Mouse (Mus musculus) adrenal gland, postnatal 0 days (tissue): ENCODE data around the gene Smoc2. TPM values are rescaled to one million over a fixed set of nuclear protein-coding genes. Genes with fewer than 3 reads are reported as not detected.

Experiments used
- polyA plus RNA-seq: library from polyadenylated mRNA; unstranded; fragments of >200 nt; fragmentation: Nextera tagmentation; extraction: Ambion mirVana; gene quantifications from 2 replicates; pipeline ENCODE4 v1.2.1, GENCODE M21; 2015

The Smoc2 gene
- 95.1 and 188 TPM in 2 replicates for polyA plus RNA-seq

GRCm38 (mm10) chr17:14279177-14279965 is at the start of gene Smoc2:
Gene Smoc2 (plus strand): TSS chr17:14279506.

Other genes with a start within 250 kb of the Smoc2 start
- gene Gm7358, start 220.0 kb upstream of the Smoc2 start, polyA plus RNA-seq: not detected in 2 replicates
- gene Dact2, start 75.2 kb upstream of the Smoc2 start, polyA plus RNA-seq: 2.1 and 2.8 TPM in 2 replicates